Mouse (Mus musculus): ENCODE measurements around the gene B4galt5. TPM values are rescaled to one million over a fixed set of nuclear protein-coding genes. Genes with fewer than 3 reads are reported as not detected.

Gene B4galt5
- total RNA-seq, 1 experiment = 40.5 TPM

DNA sequence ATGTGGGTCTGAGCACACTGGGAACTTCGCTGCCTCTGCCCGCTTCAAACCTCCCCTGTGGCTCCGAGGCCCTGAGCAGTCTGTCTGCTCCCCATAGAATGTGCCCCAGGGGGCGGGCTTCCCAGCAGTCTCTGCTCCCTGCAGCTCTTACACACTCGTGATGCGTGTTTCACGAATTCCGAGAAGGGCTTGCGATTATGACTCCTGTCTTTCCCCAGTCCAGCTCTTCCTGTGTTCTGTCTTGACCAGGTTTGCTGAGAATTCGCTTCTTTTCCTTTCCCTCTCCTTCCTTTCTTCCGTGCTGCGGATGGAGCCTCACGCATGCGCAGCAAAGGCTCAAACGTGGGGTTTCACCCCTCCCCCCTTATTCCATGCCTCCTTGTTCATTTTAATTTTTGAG is 54.1 kb downstream of the B4galt5 start:
- in situ Hi-C loops (cut with MboI; ENCODE audit: low sequenced_read_pairs in 2 of 2, unreplicated experiment in 2 of 2) = no loop called here
- no peak overlapping the region for H3K27ac ChIP-seq (ENCODE audit: insufficient read depth, low read depth, low read length, poor library complexity, severe bottlenecking)
- peaks cover 4% of the 10 kb centered on the region; the same call in 1 of the 2 replicates for H3K36me3 ChIP-seq (ENCODE audit: control insufficient read depth, insufficient read depth, low read length, poor library complexity, severe bottlenecking)
- H3K4me1 ChIP-seq (ENCODE audit: control insufficient read depth in 2 of 2, insufficient read depth in 2 of 2, low read length in 2 of 2, poor library complexity in 1 of 2) = peaks cover 0 to 12% of the 10 kb centered on the region in 2 experiments; a peak in 1 of 4 replicates
- TF ChIP-seq ZNF384 (IDR thresholded peaks at IDR 0.05; ENCODE audit: low read depth, low read length) (no peak), CHD2 (IDR thresholded peaks at IDR 0.05; ENCODE audit: low read depth, low read length) (no peak), HCFC1 (IDR thresholded peaks at IDR 0.05; ENCODE audit: borderline replicate concordance, insufficient read depth, low read length) (no peak), ZC3H11A (IDR thresholded peaks at IDR 0.05; ENCODE audit: borderline replicate concordance, low read depth, low read length) (no peak), MAFK (IDR thresholded peaks at IDR 0.05; ENCODE audit: insufficient read depth, low read depth, low read length) (no peak)
- H3K9me3 ChIP-seq (ENCODE audit: control insufficient read depth, insufficient read depth, low read depth, low read length) = peaks cover 4% of the 10 kb centered on the region; the same call in 1 of the 2 replicates
- H3K9ac ChIP-seq (ENCODE audit: insufficient read depth, low read depth, low read length, poor library complexity, severe bottlenecking) = no peak overlapping the region
- no peak for DNase-seq (ENCODE audit: low read depth, low spot score)
- no peak overlapping the region for H3K4me3 ChIP-seq (ENCODE audit: insufficient read depth in 1 of 2, low read depth in 1 of 2, low read length in 2 of 2, poor library complexity in 1 of 2, severe bottlenecking in 1 of 2)

DNA sequence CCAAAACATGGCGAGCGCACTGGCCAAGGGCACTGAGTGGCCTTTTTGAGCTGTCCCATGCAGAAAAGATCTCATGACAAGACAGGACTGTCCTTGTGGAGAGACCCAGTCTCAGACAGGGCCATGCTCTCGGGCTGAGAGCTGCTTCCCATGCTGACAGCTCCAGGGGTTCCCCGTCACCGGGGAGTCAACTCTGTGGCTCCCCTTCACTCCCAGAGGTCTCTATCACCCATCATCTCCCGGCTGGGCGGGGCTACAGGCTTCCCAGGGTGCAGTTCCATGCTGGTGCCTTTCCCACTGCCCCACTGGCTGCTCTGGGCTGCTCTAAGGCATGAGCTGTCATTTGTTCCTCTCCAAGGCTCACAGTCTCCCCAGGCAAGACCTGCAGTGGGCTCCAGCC is 54.8 kb downstream of the B4galt5 start:
- no peak for DNase-seq (ENCODE audit: low read depth, low spot score)
- H3K9ac ChIP-seq (ENCODE audit: insufficient read depth, low read depth, low read length, poor library complexity, severe bottlenecking) = no peak overlapping the region
- H3K9me3 ChIP-seq (ENCODE audit: control insufficient read depth, insufficient read depth, low read depth, low read length) = peaks cover 4% of the 10 kb centered on the region; the same call in 1 of the 2 replicates
- no peak for TF ChIP-seq MAFK (IDR thresholded peaks at IDR 0.05; ENCODE audit: insufficient read depth, low read depth, low read length)
- TF ChIP-seq CHD2 (IDR thresholded peaks at IDR 0.05; ENCODE audit: low read depth, low read length) = no peak
- TF ChIP-seq HCFC1 (IDR thresholded peaks at IDR 0.05; ENCODE audit: borderline replicate concordance, insufficient read depth, low read length) = no peak
- no peak for TF ChIP-seq ZC3H11A (IDR thresholded peaks at IDR 0.05; ENCODE audit: borderline replicate concordance, low read depth, low read length)
- TF ChIP-seq ZNF384 (IDR thresholded peaks at IDR 0.05; ENCODE audit: low read depth, low read length) = no peak
- in situ Hi-C loops (cut with MboI; ENCODE audit: low sequenced_read_pairs in 2 of 2, unreplicated experiment in 2 of 2) = no loop called here
- no peak overlapping the region for H3K4me3 ChIP-seq (ENCODE audit: insufficient read depth in 1 of 2, low read depth in 1 of 2, low read length in 2 of 2, poor library complexity in 1 of 2, severe bottlenecking in 1 of 2)
- 0 out of 2 replicates have a peak overlapping the region, but pooled peaks have one; percentile 16 for H3K27ac ChIP-seq (ENCODE audit: insufficient read depth, low read depth, low read length, poor library complexity, severe bottlenecking)
- no peaks in the 10 kb centered on the region; the same call in 1 of the 2 replicates for H3K36me3 ChIP-seq (ENCODE audit: control insufficient read depth, insufficient read depth, low read length, poor library complexity, severe bottlenecking)
- peaks cover 0 to 6% of the 10 kb centered on the region in 2 experiments; a peak in 1 of 4 replicates for H3K4me1 ChIP-seq (ENCODE audit: control insufficient read depth in 2 of 2, insufficient read depth in 2 of 2, low read length in 2 of 2, poor library complexity in 1 of 2)

DNA sequence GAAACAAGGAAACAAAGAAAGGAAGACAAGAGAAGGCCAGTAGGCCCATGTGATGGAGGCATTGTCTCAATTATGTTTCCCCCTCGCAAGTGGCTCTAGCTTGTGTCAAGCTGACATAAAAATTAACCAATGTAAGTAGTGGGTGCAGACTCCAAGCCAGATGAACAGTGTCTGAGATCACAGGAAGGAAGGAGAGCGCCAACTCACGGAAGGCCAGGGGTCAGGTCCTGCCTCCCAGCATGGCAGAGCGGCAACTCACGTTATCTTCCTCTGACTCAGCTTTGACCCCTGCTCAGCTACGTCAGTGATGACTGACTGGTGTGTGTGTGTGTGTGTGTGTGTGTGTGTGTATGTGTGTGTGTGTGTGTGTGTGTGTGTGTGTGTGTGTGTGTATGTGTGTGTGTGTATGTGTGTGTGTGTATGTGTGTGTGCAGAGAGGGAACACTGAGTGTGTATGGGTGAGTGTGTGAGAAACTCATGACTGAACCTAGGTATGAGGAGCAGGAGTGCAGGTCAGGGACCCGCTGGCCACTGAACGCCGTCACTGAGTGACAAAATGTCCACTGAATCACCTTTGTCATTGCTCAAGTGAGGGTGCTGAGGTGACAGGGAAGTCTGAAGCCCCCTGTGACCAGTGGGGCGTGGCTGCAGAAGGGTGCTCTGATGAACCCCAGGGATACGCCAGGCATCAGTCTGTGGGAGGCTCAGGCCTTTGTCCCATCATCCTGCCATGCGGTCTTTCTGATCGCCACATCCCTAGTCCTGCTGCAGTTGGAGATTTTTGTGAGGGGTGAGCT is 55.5 kb downstream of the B4galt5 start:
- Histone ChIP-seq H3K9me3 (ENCODE audit: control insufficient read depth, insufficient read depth, low read depth, low read length) (peaks cover 4% of the 10 kb centered on the region; the same call in 1 of the 2 replicates), H3K9ac (ENCODE audit: insufficient read depth, low read depth, low read length, poor library complexity, severe bottlenecking) (no peak overlapping the region), H3K4me3 (ENCODE audit: insufficient read depth in 1 of 2, low read depth in 1 of 2, low read length in 2 of 2, poor library complexity in 1 of 2, severe bottlenecking in 1 of 2) (no peak overlapping the region), H3K4me1 (ENCODE audit: control insufficient read depth in 2 of 2, insufficient read depth in 2 of 2, low read length in 2 of 2, poor library complexity in 1 of 2) (peaks cover 0 to 2% of the 10 kb centered on the region in 2 experiments; a peak in 1 of 4 replicates), H3K27ac (ENCODE audit: insufficient read depth, low read depth, low read length, poor library complexity, severe bottlenecking) (no peak overlapping the region), H3K36me3 (ENCODE audit: control insufficient read depth, insufficient read depth, low read length, poor library complexity, severe bottlenecking) (no peaks in the 10 kb centered on the region)
- no peak for TF ChIP-seq ZC3H11A (IDR thresholded peaks at IDR 0.05; ENCODE audit: borderline replicate concordance, low read depth, low read length)
- TF ChIP-seq ZNF384 (IDR thresholded peaks at IDR 0.05; ENCODE audit: low read depth, low read length) = 0 out of 2 replicates have a peak, but pooled peaks have one; percentile 46
- in situ Hi-C loops (cut with MboI; ENCODE audit: low sequenced_read_pairs in 2 of 2, unreplicated experiment in 2 of 2) = no loop called here
- DNase-seq (ENCODE audit: low read depth, low spot score) = no peak

DNA sequence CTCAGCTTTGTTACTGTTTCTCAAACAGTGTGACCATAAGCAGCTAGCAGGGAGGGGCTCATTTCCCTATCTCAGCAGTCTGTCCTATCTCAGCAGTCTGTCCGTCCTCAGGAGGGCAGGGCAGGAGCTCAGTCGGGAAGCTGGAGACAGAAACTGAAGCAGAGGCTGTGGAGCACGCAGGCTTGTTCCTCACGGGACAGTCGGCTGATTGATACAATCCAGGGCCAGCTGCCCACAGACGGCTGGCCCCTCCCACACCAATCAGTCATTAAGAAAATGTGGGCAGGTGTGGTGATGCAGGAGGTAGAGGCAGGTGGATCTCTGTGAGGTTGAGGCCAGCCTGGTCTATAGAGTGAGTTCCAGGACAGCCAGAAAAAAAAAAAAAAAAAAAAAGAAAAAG is 56.1 kb downstream of the B4galt5 start:
- no peak for TF ChIP-seq HCFC1 (IDR thresholded peaks at IDR 0.05; ENCODE audit: borderline replicate concordance, insufficient read depth, low read length)
- no peak for TF ChIP-seq CHD2 (IDR thresholded peaks at IDR 0.05; ENCODE audit: low read depth, low read length)
- no peak for TF ChIP-seq MAFK (IDR thresholded peaks at IDR 0.05; ENCODE audit: insufficient read depth, low read depth, low read length)
- no peak for TF ChIP-seq ZC3H11A (IDR thresholded peaks at IDR 0.05; ENCODE audit: borderline replicate concordance, low read depth, low read length)
- no peak for TF ChIP-seq ZNF384 (IDR thresholded peaks at IDR 0.05; ENCODE audit: low read depth, low read length)
- Histone ChIP-seq H3K9ac (ENCODE audit: insufficient read depth, low read depth, low read length, poor library complexity, severe bottlenecking) (no peak overlapping the region), H3K36me3 (ENCODE audit: control insufficient read depth, insufficient read depth, low read length, poor library complexity, severe bottlenecking) (no peaks in the 10 kb centered on the region), H3K27ac (ENCODE audit: insufficient read depth, low read depth, low read length, poor library complexity, severe bottlenecking) (no peak overlapping the region), H3K4me3 (ENCODE audit: insufficient read depth in 1 of 2, low read depth in 1 of 2, low read length in 2 of 2, poor library complexity in 1 of 2, severe bottlenecking in 1 of 2) (no peak overlapping the region), H3K9me3 (ENCODE audit: control insufficient read depth, insufficient read depth, low read depth, low read length) (peaks cover 4% of the 10 kb centered on the region; the same call in 1 of the 2 replicates), H3K4me1 (ENCODE audit: control insufficient read depth in 2 of 2, insufficient read depth in 2 of 2, low read length in 2 of 2, poor library complexity in 1 of 2) (peaks cover 0 to 2% of the 10 kb centered on the region in 2 experiments; a peak in 1 of 4 replicates)
- in situ Hi-C loops (cut with MboI; ENCODE audit: low sequenced_read_pairs in 2 of 2, unreplicated experiment in 2 of 2) = no loop called here
- no peak for DNase-seq (ENCODE audit: low read depth, low spot score)
